Mouse (Mus musculus) neural tube, embryonic 11.5 days (tissue): Measurements from ENCODE around the gene Lep. TPM values are rescaled to one million over a fixed set of nuclear protein-coding genes. Genes with fewer than 3 reads are reported as not detected.

ENCODE experiments used
- ATAC-seq: fragments of 200-750 bp; cut with Nextera tagmentation; 2 replicates; pipeline ENCODE4 v1.8.0; 2017; ENCODE audit warnings: moderate number of reproducible peaks, mild to moderate bottlenecking, moderate TSS enrichment, moderate library complexity; ENCODE audit not compliant: insufficient read depth, low FRiP score, low TSS enrichment
- DNase-seq: peaks from one replicate; pipeline ENCODE4 v3.0.0-alpha.2; 2015; ENCODE audit warnings: low spot score
- H3K27ac ChIP-seq: fragments of 300-500 bp; sonication (generic); 2 replicates; pipeline ENCODE4 v1.5.1; 2014; ENCODE audit warnings: low read depth, mild to moderate bottlenecking, low read length
- H3K27me3 ChIP-seq: fragments of 300-500 bp; sonication (generic); 2 replicates; pipeline ENCODE4 v1.6.1; 2014; ENCODE audit warnings: mild to moderate bottlenecking, low read length, mixed read lengths; ENCODE audit not compliant: control insufficient read depth, insufficient read depth
- H3K36me3 ChIP-seq: fragments of 300-500 bp; sonication (generic); 2 replicates; pipeline ENCODE4 v1.6.1; 2014; ENCODE audit warnings: mild to moderate bottlenecking, low read length, moderate library complexity, mixed read lengths; ENCODE audit not compliant: control insufficient read depth, insufficient read depth
- H3K4me1 ChIP-seq: fragments of 300-500 bp; sonication (generic); 2 replicates; pipeline ENCODE4 v1.6.1; 2014; ENCODE audit warnings: low read length, mixed read lengths; ENCODE audit not compliant: control insufficient read depth, insufficient read depth
- H3K4me2 ChIP-seq: fragments of 300-500 bp; sonication (generic); 2 replicates; pipeline ENCODE4 v1.6.1; 2014; ENCODE audit warnings: low read depth, mild to moderate bottlenecking, moderate library complexity
- H3K4me3 ChIP-seq: fragments of 300-500 bp; sonication (generic); 2 replicates; pipeline ENCODE4 v1.5.1; 2014; ENCODE audit warnings: low read depth, low read length
- H3K9ac ChIP-seq: fragments of 300-500 bp; sonication (generic); 2 replicates; pipeline ENCODE4 v1.6.1; 2014; ENCODE audit warnings: mild to moderate bottlenecking, low read length
- H3K9me3 ChIP-seq: fragments of 300-500 bp; sonication (generic); 2 replicates; pipeline ENCODE4 v1.6.1; 2016; ENCODE audit warnings: low read length; ENCODE audit not compliant: control insufficient read depth
- WGBS: fragments of 180-500 bp; shearing (Covaris S2); extraction: QIAGEN DNeasy Blood & Tissue Kit; methylation state at CpG from one replicate; pipeline ENCODE4 v1.1.7; 2014; 5-methylcytosine and 5-hydroxymethylcytosine counted together
- polyA plus RNA-seq: library from polyadenylated mRNA; unstranded; fragments of >200 nt; fragmentation: Nextera tagmentation; extraction: Ambion mirVana; gene quantifications from 2 replicates; pipeline ENCODE4 v1.2.1, GENCODE M21; 2014

Gene Lep
- not detected in 2 replicates for polyA plus RNA-seq

DNA sequence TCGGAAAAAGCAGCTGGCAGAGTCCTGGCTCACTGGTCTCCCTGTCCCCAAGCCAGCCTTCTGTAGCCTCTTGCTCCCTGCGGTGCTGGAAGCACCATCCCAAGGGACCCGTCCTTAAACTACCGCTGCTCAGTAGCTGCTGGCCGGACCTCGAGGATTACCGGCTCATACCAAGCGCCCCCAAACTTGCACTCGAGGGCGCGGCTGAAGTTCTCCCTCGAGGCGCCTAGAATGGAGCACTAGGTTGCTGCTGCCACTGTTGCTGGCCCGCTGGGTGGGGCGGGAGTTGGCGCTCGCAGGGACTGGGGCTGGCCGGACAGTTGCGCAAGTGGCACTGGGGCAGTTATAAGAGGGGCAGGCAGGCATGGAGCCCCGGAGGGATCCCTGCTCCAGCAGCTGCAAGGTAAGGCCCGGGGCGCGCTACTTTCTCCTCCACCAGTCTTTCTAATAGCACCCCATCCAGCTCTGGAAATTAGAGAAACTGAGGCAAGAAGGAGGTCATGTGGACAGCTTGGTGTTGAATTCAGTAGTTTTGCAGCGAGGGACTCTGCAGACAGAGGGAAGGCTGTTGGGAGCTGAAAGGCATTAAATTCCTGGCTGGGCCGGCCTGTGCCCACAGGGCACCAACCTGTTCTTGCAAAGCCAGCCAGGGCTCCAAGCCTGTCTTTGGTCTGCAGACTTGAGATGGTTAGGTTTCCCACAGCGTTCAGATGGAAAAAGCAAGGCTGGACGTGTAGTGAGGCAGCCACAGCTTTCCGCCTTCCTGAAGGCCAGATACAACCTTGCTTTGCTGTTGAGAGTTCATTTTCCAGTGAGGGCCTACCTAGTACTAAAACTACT, at the start of gene Lep:
TSS of gene Lep (plus strand) at position 375 of the 840 bp plus-strand sequence.
- 70% methylated on average over 28 of the region's 28 CpGs for WGBS
- Histone ChIP-seq H3K36me3 (no peaks in the 10 kb centered on the region), H3K4me2 (no peak within 1 kb of the TSS), H3K9ac (no peak within 1 kb of the TSS), H3K4me3 (no peak within 1 kb of the TSS), H3K4me1 (no peaks in the 10 kb centered on the region), H3K9me3 (no peaks in the 10 kb centered on the region), H3K27me3 (no peaks in the 10 kb centered on the region), H3K27ac (no peak within 1 kb of the TSS)
- no peak for ATAC-seq
- DNase-seq: no peak

DNA sequence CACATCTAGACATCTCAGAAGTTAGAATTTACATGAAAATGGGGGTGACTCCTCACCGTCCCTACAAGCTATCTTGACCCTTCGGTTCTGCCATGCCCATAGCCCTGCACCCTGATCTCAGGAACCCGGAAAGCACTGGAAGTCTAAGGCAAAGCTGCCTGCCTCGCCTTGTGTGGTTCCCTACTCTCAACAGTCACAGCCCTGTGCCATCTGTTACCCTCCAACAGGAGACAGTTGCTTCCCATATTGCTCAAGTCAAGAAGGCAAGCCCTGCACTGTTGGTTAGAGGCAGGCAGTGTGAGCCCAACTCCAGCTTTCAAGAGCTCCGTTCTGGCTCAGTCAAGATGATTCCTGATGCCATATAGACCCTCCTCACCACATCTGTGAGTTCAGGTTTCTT, 48.4 kb upstream of the Lep start:
- H3K4me2 ChIP-seq: no peak overlapping the region
- no peak for ATAC-seq

GRCm38 (mm10) chr6:29013216-29013615, 46.8 kb upstream of the Lep start:
- DNase-seq: no peak
- no peak overlapping the region for H3K27ac ChIP-seq
- peaks cover 5% of the 10 kb centered on the region; the same call in 1 of the 2 replicates for H3K4me1 ChIP-seq
- ATAC-seq: no peak
- H3K36me3 ChIP-seq: no peaks in the 10 kb centered on the region
- no peak overlapping the region for H3K9ac ChIP-seq
- H3K4me2 ChIP-seq: no peak overlapping the region
- no peaks in the 10 kb centered on the region for H3K9me3 ChIP-seq
- H3K27me3 ChIP-seq: no peaks in the 10 kb centered on the region
- WGBS: 91% methylated on average over 6 of the region's 6 CpGs
- H3K4me3 ChIP-seq: no peak overlapping the region

More for the DNA sequence above, 48.4 kb upstream of the Lep start:
- Histone ChIP-seq H3K9me3 (no peaks in the 10 kb centered on the region), H3K27ac (no peak overlapping the region), H3K4me1 (no peaks in the 10 kb centered on the region; the same call in 1 of the 2 replicates), H3K27me3 (no peaks in the 10 kb centered on the region), H3K36me3 (no peaks in the 10 kb centered on the region), H3K4me3 (no peak overlapping the region), H3K9ac (no peak overlapping the region)
- WGBS: 81% methylated on average over 5 of the region's 5 CpGs
- DNase-seq: no peak

DNA sequence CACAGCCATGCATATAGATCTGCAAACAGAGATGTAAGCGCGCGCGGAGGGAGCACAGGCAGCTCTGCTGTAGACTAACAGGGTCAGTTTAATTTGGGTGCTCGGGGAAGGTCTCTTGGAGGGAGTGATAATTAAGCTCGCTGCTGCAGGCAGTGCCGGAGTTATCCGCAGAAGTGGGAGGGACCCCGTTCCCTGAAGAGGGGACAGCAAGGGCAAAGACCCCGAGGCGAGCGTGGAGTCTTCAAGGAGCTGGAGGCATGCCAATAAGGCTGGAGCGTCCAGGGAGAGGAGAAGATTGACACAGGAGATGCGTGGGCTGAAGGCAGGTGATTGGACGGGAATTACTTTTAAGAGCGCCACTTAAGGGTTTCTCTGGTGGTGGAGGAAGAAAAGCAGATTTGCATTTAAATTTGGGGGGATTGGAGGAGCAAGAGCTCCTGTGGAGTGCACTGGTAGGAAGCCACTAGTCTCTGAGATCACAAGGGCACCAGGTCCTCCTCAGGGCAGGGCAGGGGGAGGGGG, 43.1 kb upstream of the Lep start:
- 1% methylated on average over 16 of the region's 16 CpGs for WGBS
- peaks cover 5% of the 10 kb centered on the region; the same call in 1 of the 2 replicates for H3K4me1 ChIP-seq
- H3K4me2 ChIP-seq: peak overlapping the region; percentile 46
- DNase-seq: peak; percentile 37
- H3K27ac ChIP-seq: no peak overlapping the region
- H3K4me3 ChIP-seq: peak overlapping the region; percentile 18; the same call in 1 of the 2 replicates
- no peaks in the 10 kb centered on the region for H3K36me3 ChIP-seq
- H3K27me3 ChIP-seq: no peaks in the 10 kb centered on the region
- ATAC-seq: 0 out of 2 replicates have a peak, but pooled peaks have one; percentile 13
- no peaks in the 10 kb centered on the region for H3K9me3 ChIP-seq
- peak overlapping the region; percentile 4; the same call in 1 of the 2 replicates for H3K9ac ChIP-seq

DNA sequence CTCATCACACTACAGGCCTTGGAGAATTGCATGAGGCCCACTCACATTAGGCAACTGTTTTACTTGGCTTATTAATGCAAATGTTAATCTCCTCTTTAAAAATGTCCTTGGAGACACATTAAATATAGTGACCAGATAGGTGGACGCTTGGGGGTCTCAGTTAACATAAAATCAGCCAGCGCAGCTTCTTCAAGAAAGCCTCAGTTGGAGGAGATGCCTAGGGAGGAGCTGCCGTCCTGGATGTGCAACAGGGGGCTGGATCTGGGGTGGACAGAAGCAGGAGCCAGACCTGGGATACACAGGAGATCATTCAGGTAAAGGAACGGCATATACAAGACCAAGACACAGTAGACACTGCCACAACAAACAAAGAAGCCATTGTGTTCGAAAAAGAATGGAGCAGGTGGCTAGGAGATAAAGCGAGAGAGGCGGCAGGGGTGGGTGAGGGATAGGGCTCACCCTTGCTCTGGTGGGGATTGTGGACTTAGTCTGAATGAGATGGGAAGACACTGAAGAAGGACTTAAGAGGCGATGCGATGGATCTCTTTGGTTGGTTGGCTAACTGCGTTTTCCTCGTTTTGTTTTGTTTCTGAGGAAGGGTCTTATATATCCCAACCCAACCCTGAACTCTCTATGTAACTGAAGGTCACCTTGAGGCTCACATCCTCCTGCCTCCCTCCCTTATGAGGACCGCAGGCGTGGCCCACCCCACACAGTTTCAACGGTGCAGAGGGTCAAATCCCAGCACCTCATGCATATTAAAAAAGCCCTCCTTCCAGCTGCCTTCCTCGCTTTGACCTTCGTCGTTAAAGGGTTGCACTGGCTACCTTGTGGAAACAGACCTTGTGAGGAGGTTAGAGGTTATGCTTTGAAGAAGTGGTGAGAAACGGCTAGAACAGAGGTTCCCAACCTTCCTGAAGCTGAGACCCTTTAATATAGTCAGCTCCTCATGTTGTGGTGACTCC, 40.0 kb upstream of the Lep start:
- H3K4me1 ChIP-seq: peaks cover 8% of the 10 kb centered on the region; the same call in 1 of the 2 replicates
- no peak overlapping the region for H3K9ac ChIP-seq
- no peaks in the 10 kb centered on the region for H3K27me3 ChIP-seq
- H3K36me3 ChIP-seq: no peaks in the 10 kb centered on the region
- 75% methylated on average over 18 of the region's 18 CpGs for WGBS
- H3K27ac ChIP-seq: no peak overlapping the region
- ATAC-seq: no peak
- H3K4me2 ChIP-seq: no peak overlapping the region
- H3K9me3 ChIP-seq: no peaks in the 10 kb centered on the region
- H3K4me3 ChIP-seq: no peak overlapping the region
- no peak for DNase-seq

DNA sequence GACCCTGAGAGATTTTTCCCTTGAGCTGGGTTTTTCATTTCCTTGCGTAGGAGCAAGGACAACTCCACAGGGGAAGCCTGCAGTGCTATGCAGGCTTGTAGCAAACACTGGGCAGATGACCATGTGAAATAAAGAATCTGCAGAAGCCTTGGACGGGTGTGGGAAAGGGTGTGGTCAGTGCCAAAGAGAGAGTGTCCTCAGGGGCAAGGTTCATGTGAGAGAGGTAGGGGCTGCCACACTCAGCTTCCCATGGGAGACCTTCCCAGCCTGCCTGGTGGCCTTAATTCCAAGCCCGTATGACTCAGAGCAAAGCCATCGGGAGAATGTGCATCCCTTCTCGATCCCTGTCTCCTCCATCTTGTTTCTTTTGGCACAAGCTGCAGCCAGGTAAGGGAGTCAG, 39.1 kb upstream of the Lep start:
- Histone ChIP-seq H3K36me3 (no peaks in the 10 kb centered on the region), H3K4me3 (no peak overlapping the region), H3K9ac (no peak overlapping the region), H3K4me2 (no peak overlapping the region), H3K27me3 (0 out of 2 replicates have a peak, but pooled peaks cover 2% of the 10 kb centered on the region), H3K4me1 (peaks cover 8% of the 10 kb centered on the region; the same call in 1 of the 2 replicates), H3K27ac (no peak overlapping the region), H3K9me3 (no peaks in the 10 kb centered on the region)
- WGBS: 85% methylated on average over 5 of the region's 5 CpGs
- DNase-seq (no peak), ATAC-seq (no peak)

DNA sequence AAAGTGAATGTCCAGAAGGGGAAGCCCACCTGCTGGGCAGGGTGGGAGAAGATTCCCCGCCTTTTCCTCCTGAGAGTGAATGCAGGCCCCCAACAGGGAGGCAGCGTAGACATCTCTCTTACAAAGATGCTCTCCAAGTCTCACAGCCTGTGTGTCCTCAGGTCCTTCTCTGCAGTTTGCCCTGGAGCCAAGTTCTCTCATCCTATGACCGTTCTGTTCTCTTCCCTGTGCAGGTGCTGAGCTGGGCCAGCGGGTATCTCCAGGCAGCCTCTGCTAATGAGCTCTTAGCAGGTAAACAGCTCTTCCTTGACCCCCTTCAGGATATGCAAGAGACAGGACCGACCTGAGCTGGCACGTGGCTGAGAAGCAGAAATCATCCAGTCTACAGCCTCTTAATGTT, 38.5 kb upstream of the Lep start:
- Histone ChIP-seq H3K4me3 (no peak overlapping the region), H3K9ac (no peak overlapping the region), H3K4me1 (peaks cover 8% of the 10 kb centered on the region; the same call in 1 of the 2 replicates), H3K27me3 (0 out of 2 replicates have a peak, but pooled peaks cover 2% of the 10 kb centered on the region), H3K9me3 (no peaks in the 10 kb centered on the region), H3K36me3 (no peaks in the 10 kb centered on the region), H3K27ac (no peak overlapping the region), H3K4me2 (no peak overlapping the region)
- no peak for DNase-seq
- 48% methylated on average over 6 of the region's 6 CpGs for WGBS
- ATAC-seq: no peak

DNA sequence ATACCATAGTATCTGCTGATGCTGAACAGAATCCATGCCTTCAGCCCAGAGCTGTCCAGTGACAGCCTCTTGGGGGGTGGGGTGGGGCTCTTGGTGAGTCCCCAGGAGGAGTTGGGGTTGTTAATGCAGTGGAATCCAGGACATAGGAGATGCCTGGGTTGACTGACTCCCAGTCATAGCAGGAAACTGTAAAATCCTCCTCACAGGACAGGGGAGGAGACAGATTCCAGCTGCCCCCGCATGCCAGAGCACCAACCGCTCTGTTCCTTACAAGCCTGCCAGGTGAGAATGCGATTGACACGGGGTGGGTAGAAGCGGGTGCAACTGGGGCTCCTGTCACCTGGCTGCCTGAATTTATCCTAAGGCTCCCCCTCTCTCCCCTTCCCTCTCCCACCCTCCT, 37.9 kb upstream of the Lep start:
- H3K4me1 ChIP-seq: peaks cover 6% of the 10 kb centered on the region; the same call in 1 of the 2 replicates
- H3K27me3 ChIP-seq: 0 out of 2 replicates have a peak, but pooled peaks cover 2% of the 10 kb centered on the region

More for the DNA sequence above, 37.9 kb upstream of the Lep start:
- Histone ChIP-seq H3K9me3 (no peaks in the 10 kb centered on the region), H3K9ac (no peak overlapping the region), H3K27ac (no peak overlapping the region), H3K4me2 (no peak overlapping the region), H3K36me3 (no peaks in the 10 kb centered on the region), H3K4me3 (no peak overlapping the region)
- WGBS: 76% methylated on average over 5 of the region's 5 CpGs
- no peak for DNase-seq
- ATAC-seq: no peak
